Mouse (Mus musculus): Measurements from ENCODE around the gene Wdr83.

GRCm38 (mm10) chr8:85072364-85072929, 8.7 kb downstream of the Wdr83 start:
- no peak for TF ChIP-seq POLR2A (IDR thresholded peaks at IDR 0.05; ENCODE audit: insufficient read depth, low read length)
- no peak for TF ChIP-seq CTCF (IDR thresholded peaks at IDR 0.05; ENCODE audit: low read depth, low read length)
- no peak for TF ChIP-seq EP300 (IDR thresholded peaks at IDR 0.05; ENCODE audit: insufficient read depth, low read depth, low read length)
